28 mouse cellular contexts compared by ENCODE assay signal in genomic region chr7:73160968-73161367, GRCm38 (mm10).
DNase-seq lines count a peak whose midpoint lies in the region; ATAC-seq and TF ChIP-seq lines count a peak whose summit lies in the region.
"Had no signal": no experiment of that assay in that cellular context is flagged by ENCODE, and none has a peak within 500 bp of the region (broad histone marks: within the 10 kb centered on the region; RNA-seq: fewer than 3 reads in every experiment).

No protein-coding gene starts in this region.

- H3K27me3 ChIP-seq in forebrain, embryonic 11.5 days (ENCODE audit: control insufficient read depth, insufficient read depth, low read length): no peaks in the 10 kb centered on the region
- H3K27me3 ChIP-seq in forebrain, postnatal 0 days (ENCODE audit: insufficient read depth, low read length): no peaks in the 10 kb centered on the region
- no peaks in the 10 kb centered on the region for H3K27me3 ChIP-seq in kidney, postnatal 0 days (ENCODE audit: insufficient read depth, low read length)
- H3K27me3 ChIP-seq in kidney, embryonic 16.5 days (ENCODE audit: insufficient read depth, low read length): no peaks in the 10 kb centered on the region
- H3K27me3 ChIP-seq in ES-Bruce4 (ENCODE audit: control insufficient read depth, insufficient read depth, low read length, poor library complexity, severe bottlenecking): no peaks in the 10 kb centered on the region
- H3K27me3 ChIP-seq: forebrain, embryonic 12.5 days; heart, embryonic 13.5 days; hindbrain, embryonic 12.5 days; limb, embryonic 13.5 days; neural tube, embryonic 15.5 days had no signal

- H3K9ac ChIP-seq in forebrain, embryonic 11.5 days (ENCODE audit: low read length): no peak overlapping the region
- no peak overlapping the region for H3K9ac ChIP-seq in forebrain, postnatal 0 days
- H3K9ac ChIP-seq in kidney, postnatal 0 days (ENCODE audit: low read depth, low read length): no peak overlapping the region
- no peak overlapping the region for H3K9ac ChIP-seq in kidney, embryonic 16.5 days (replicated peaks; ENCODE audit: low read length)
- no peak overlapping the region for H3K9ac ChIP-seq in ES-Bruce4 (ENCODE audit: low read depth, poor library complexity, severe bottlenecking)
- H3K9ac ChIP-seq: embryonic facial prominence, embryonic 13.5 days; forebrain, embryonic 12.5 days; heart, embryonic 13.5 days; hindbrain, embryonic 12.5 days; limb, embryonic 13.5 days; liver, postnatal 0 days; neural tube, embryonic 15.5 days had no signal

- H3K27ac ChIP-seq in forebrain, embryonic 11.5 days (ENCODE audit: low read depth, low read length): no peak overlapping the region
- no peak overlapping the region for H3K27ac ChIP-seq in forebrain, postnatal 0 days (ENCODE audit: low read depth, low read length)
- H3K27ac ChIP-seq in kidney, postnatal 0 days: no peak overlapping the region
- no peak overlapping the region for H3K27ac ChIP-seq in kidney, embryonic 16.5 days (ENCODE audit: low read length)
- no peak overlapping the region for H3K27ac ChIP-seq in ES-Bruce4 (ENCODE audit: insufficient read depth, low read length)
- H3K27ac ChIP-seq: embryonic facial prominence, embryonic 13.5 days; forebrain, embryonic 12.5 days; heart, adult 2 months; heart, embryonic 13.5 days; hindbrain, embryonic 12.5 days; limb, embryonic 13.5 days; neural tube, embryonic 15.5 days had no signal

- peak; percentile 40 for DNase-seq in forebrain, embryonic 11.5 days (ENCODE audit: low spot score)
- no peak for DNase-seq in forebrain, postnatal 0 days
- DNase-seq in kidney, postnatal 0 days (ENCODE audit: low spot score): no peak
- no peak for DNase-seq in brain, embryonic 14.5 days (ENCODE audit: low read depth)
- no peak for DNase-seq in ovary, postnatal 36 days (ENCODE audit: low spot score)
- no peak for DNase-seq in thymus, postnatal 4 days
- DNase-seq: adrenal gland, postnatal 10 days; cerebellum, adult 11 months; cerebellum, adult 9-11 months; embryo, embryonic 11 days; gastrocnemius, postnatal 36 days; heart, adult 2 months; heart, postnatal 14 days; kidney, adult 9 months; liver, postnatal 0 days; lung, postnatal 36 days; midbrain, embryonic 14.5 days; right cerebral cortex, postnatal 4 days had no signal

- no peak overlapping the region for H3K4me3 ChIP-seq in forebrain, embryonic 11.5 days (ENCODE audit: low read depth, low read length)
- H3K4me3 ChIP-seq in forebrain, postnatal 0 days (ENCODE audit: low read depth, low read length): no peak overlapping the region
- no peak overlapping the region for H3K4me3 ChIP-seq in kidney, postnatal 0 days (replicated peaks; ENCODE audit: low read depth, low read length)
- H3K4me3 ChIP-seq in kidney, embryonic 16.5 days (ENCODE audit: low read length): no peak overlapping the region
- H3K4me3 ChIP-seq in ES-Bruce4 (ENCODE audit: low read depth, low read length): no peak overlapping the region
- H3K4me3 ChIP-seq: embryonic facial prominence, embryonic 13.5 days; forebrain, embryonic 12.5 days; heart, adult 2 months; heart, embryonic 13.5 days; hindbrain, embryonic 12.5 days; limb, embryonic 13.5 days; neural tube, embryonic 15.5 days had no signal

- no peak for TF ChIP-seq EP300 in ES-Bruce4 (IDR thresholded peaks at IDR 0.05; ENCODE audit: insufficient read depth, low read depth, low read length)

- ATAC-seq in forebrain, embryonic 11.5 days (replicated peaks; ENCODE audit: low FRiP score): no peak
- no peak for ATAC-seq in forebrain, postnatal 0 days
- no peak for ATAC-seq in kidney, postnatal 0 days (replicated peaks; ENCODE audit: low FRiP score, low read depth)
- ATAC-seq in kidney, embryonic 16.5 days (ENCODE audit: low FRiP score, low TSS enrichment): no peak
- ATAC-seq: intestine, postnatal 0 days; liver, postnatal 0 days had no signal

- TF ChIP-seq CTCF in forebrain, postnatal 0 days (IDR thresholded peaks at IDR 0.05; ENCODE audit: low read depth): no peak
- TF ChIP-seq CTCF in kidney, postnatal 0 days (IDR thresholded peaks at IDR 0.05; ENCODE audit: low read depth): peak; percentile 26; the same call in 1 of the 2 replicates
- peak; percentile 58 for TF ChIP-seq CTCF in ES-Bruce4 (IDR thresholded peaks at IDR 0.05; ENCODE audit: low read depth, low read length)
- TF ChIP-seq CTCF in brain, embryonic 14.5 days (IDR thresholded peaks at IDR 0.05; ENCODE audit: borderline replicate concordance, extremely low read depth, insufficient read depth, insufficient read length): peak; percentile 10; the same call in 1 of the 2 replicates

- no peak for TF ChIP-seq POLR2A in ES-Bruce4 (IDR thresholded peaks at IDR 0.05; ENCODE audit: insufficient read depth, low read length)
- no peak for TF ChIP-seq POLR2A in brain, embryonic 14.5 days (IDR thresholded peaks at IDR 0.05; ENCODE audit: borderline replicate concordance, extremely low read depth, insufficient read depth, insufficient read length, poor library complexity, severe bottlenecking)

- H3K4me2 ChIP-seq in forebrain, embryonic 11.5 days (ENCODE audit: low read depth, low read length, severe bottlenecking): no peak overlapping the region
- H3K4me2 ChIP-seq in forebrain, postnatal 0 days (ENCODE audit: low read depth): no peak overlapping the region
- H3K4me2 ChIP-seq in kidney, postnatal 0 days (ENCODE audit: low read length): no peak overlapping the region
- no peak overlapping the region for H3K4me2 ChIP-seq in kidney, embryonic 16.5 days (replicated peaks; ENCODE audit: low read depth, low read length)
- H3K4me2 ChIP-seq: embryonic facial prominence, embryonic 13.5 days; forebrain, embryonic 12.5 days; heart, embryonic 13.5 days; hindbrain, embryonic 12.5 days; limb, embryonic 13.5 days; liver, embryonic 11.5 days; neural tube, embryonic 15.5 days had no signal

- no peaks in the 10 kb centered on the region for H3K36me3 ChIP-seq in forebrain, embryonic 11.5 days (ENCODE audit: control insufficient read depth, insufficient read depth, low read length)
- H3K36me3 ChIP-seq in forebrain, postnatal 0 days (ENCODE audit: insufficient read depth): no peaks in the 10 kb centered on the region
- no peaks in the 10 kb centered on the region for H3K36me3 ChIP-seq in kidney, postnatal 0 days (ENCODE audit: insufficient read depth, low read length)
- no peaks in the 10 kb centered on the region for H3K36me3 ChIP-seq in kidney, embryonic 16.5 days (ENCODE audit: insufficient read depth, low read length)
- H3K36me3 ChIP-seq in ES-Bruce4 (ENCODE audit: control insufficient read depth, insufficient read depth, low read length, poor library complexity, severe bottlenecking): no peaks in the 10 kb centered on the region
- H3K36me3 ChIP-seq: embryonic facial prominence, embryonic 13.5 days; forebrain, embryonic 12.5 days; heart, embryonic 13.5 days; hindbrain, embryonic 12.5 days; limb, embryonic 13.5 days; neural tube, embryonic 15.5 days had no signal

- no peaks in the 10 kb centered on the region; the same call in 1 of the 2 replicates for H3K4me1 ChIP-seq in forebrain, embryonic 11.5 days (replicated peaks; ENCODE audit: control insufficient read depth, insufficient read depth, low read length)
- H3K4me1 ChIP-seq in forebrain, postnatal 0 days (ENCODE audit: insufficient read depth): no peaks in the 10 kb centered on the region
- H3K4me1 ChIP-seq in kidney, postnatal 0 days (replicated peaks; ENCODE audit: insufficient read depth, low read length): no peaks in the 10 kb centered on the region
- no peaks in the 10 kb centered on the region; the same call in 1 of the 2 replicates for H3K4me1 ChIP-seq in kidney, embryonic 16.5 days (ENCODE audit: insufficient read depth, low read length)
- H3K4me1 ChIP-seq in ES-Bruce4 (ENCODE audit: control insufficient read depth, insufficient read depth, low read length): no peaks in the 10 kb centered on the region
- H3K4me1 ChIP-seq: heart, embryonic 13.5 days had no signal

- H3K9me3 ChIP-seq in forebrain, embryonic 11.5 days (ENCODE audit: control insufficient read depth, low read length): no peaks in the 10 kb centered on the region; the same call in 1 of the 2 replicates
- no peaks in the 10 kb centered on the region for H3K9me3 ChIP-seq in forebrain, postnatal 0 days (ENCODE audit: low read length)
- H3K9me3 ChIP-seq in kidney, postnatal 0 days (replicated peaks; ENCODE audit: low read length): no peaks in the 10 kb centered on the region
- H3K9me3 ChIP-seq in kidney, embryonic 16.5 days (ENCODE audit: low read length): no peaks in the 10 kb centered on the region
- H3K9me3 ChIP-seq in ES-Bruce4 (replicated peaks; ENCODE audit: control insufficient read depth, insufficient read depth, low read length, poor library complexity, severe bottlenecking): no peaks in the 10 kb centered on the region
- H3K9me3 ChIP-seq: embryonic facial prominence, embryonic 13.5 days; heart, embryonic 13.5 days; hindbrain, embryonic 12.5 days; limb, embryonic 13.5 days; neural tube, embryonic 15.5 days had no signal

- WGBS in forebrain, embryonic 11.5 days: 83% methylated on average over 8 of the region's 8 CpGs
- 84% methylated on average over 8 of the region's 8 CpGs for WGBS in forebrain, postnatal 0 days
- 80% methylated on average over 8 of the region's 8 CpGs for WGBS in kidney, postnatal 0 days
- 81% methylated on average over 8 of the region's 8 CpGs for WGBS in kidney, embryonic 16.5 days
